Mouse (Mus musculus) CH12.LX (cell line): ENCODE data around the gene Pygl. TPM values are rescaled to one million over a fixed set of nuclear protein-coding genes. Genes with fewer than 3 reads are reported as not detected.

Experiments
- DNase-seq: peaks from one replicate; pipeline ENCODE4 v3.0.0-alpha.2; 2013; ENCODE audit errors: extremely low read depth
- H3K27ac ChIP-seq: 2 replicates; pipeline ENCODE4 v1.5.1; 2012; ENCODE audit warnings: low read depth, mild to moderate bottlenecking, control low read depth, moderate library complexity; ENCODE audit not compliant: insufficient read depth
- H3K27me3 ChIP-seq: replicated peaks from 2 replicates; pipeline ENCODE3; 2012; ENCODE audit warnings: inconsistent platforms
- H3K36me3 ChIP-seq, 2 experiments: replicated peaks in 1 of 2; 2 replicates each; pipeline versions ENCODE3 to v1.6.1; 2012; ENCODE audit warnings: inconsistent platforms in 1 of 2, low read length in 1 of 2, mild to moderate bottlenecking in 1 of 2, mixed read lengths in 1 of 2, moderate library complexity in 1 of 2; ENCODE audit not compliant: control insufficient read depth in 1 of 2, insufficient read depth in 1 of 2
- H3K4me1 ChIP-seq, 2 experiments: 2 replicates each; pipeline ENCODE4 v1.6.1; 2012; ENCODE audit warnings: inconsistent platforms in 1 of 2, moderate library complexity in 1 of 2; ENCODE audit not compliant: insufficient read depth in 2 of 2, control insufficient read depth in 1 of 2
- H3K4me2 ChIP-seq: 2 replicates; pipeline ENCODE4 v1.6.1; 2012; ENCODE audit warnings: low read depth, mild to moderate bottlenecking, control low read depth; ENCODE audit not compliant: poor library complexity, insufficient read depth, severe bottlenecking
- H3K4me3 ChIP-seq, 3 experiments: fragments of 150-350 bp in 1 of 3; sonication (generic) in 1 of 3; replicated peaks in 1 of 3; 2 replicates each; pipeline versions ENCODE3 to v1.5.1; 2011 to 2012; ENCODE audit warnings: low read depth in 2 of 3, low read length in 2 of 3, mild to moderate bottlenecking in 2 of 3, moderate library complexity in 2 of 3, control low read depth in 1 of 3, improper control_type of control experiment in 1 of 3, inconsistent platforms in 1 of 3, mixed read lengths in 1 of 3; ENCODE audit not compliant: poor library complexity in 1 of 3
- H3K79me2 ChIP-seq: replicated peaks from 2 replicates; pipeline ENCODE4 v1.6.1; 2012; ENCODE audit warnings: mild to moderate bottlenecking, moderate library complexity; ENCODE audit not compliant: control insufficient read depth, poor library complexity, insufficient read depth, severe bottlenecking; ENCODE audit errors: extremely low read depth
- H3K9ac ChIP-seq: 2 replicates; pipeline ENCODE4 v1.6.1; 2012; ENCODE audit warnings: low read depth, mild to moderate bottlenecking, control low read depth, moderate library complexity; ENCODE audit not compliant: insufficient read depth
- H3K9me3 ChIP-seq: replicated peaks from 2 replicates; pipeline ENCODE3; 2012; ENCODE audit warnings: low read length, inconsistent platforms, mixed read lengths
- BHLHE40 ChIP-seq: IDR thresholded peaks from 2 replicates; pipeline ENCODE4 v1.6.1; 2011; ENCODE audit warnings: mild to moderate bottlenecking, low read depth, low read length, improper control_type of control experiment
- ELF1 ChIP-seq: IDR thresholded peaks from 2 replicates; pipeline ENCODE4 v1.6.1; 2014; ENCODE audit warnings: low read depth, mild to moderate bottlenecking, inconsistent platforms, low read length, improper control_type of control experiment
- EP300 ChIP-seq: IDR thresholded peaks from 2 replicates; pipeline ENCODE4 v1.6.1; 2011; ENCODE audit warnings: low read length, improper control_type of control experiment
- ETS1 ChIP-seq: conservative IDR thresholded peaks from 2 replicates; pipeline ENCODE4 v1.6.1; 2012; ENCODE audit warnings: low read depth, mild to moderate bottlenecking, inconsistent platforms, low read length, improper control_type of control experiment, moderate library complexity
- JUND ChIP-seq: conservative IDR thresholded peaks from 2 replicates; pipeline ENCODE4 v1.6.1; 2011; ENCODE audit warnings: low read depth, low read length, improper control_type of control experiment
- KAT2A ChIP-seq: IDR thresholded peaks from 2 replicates; pipeline ENCODE4 v1.6.1; 2012; ENCODE audit warnings: low read length, improper control_type of control experiment, inconsistent platforms; ENCODE audit not compliant: insufficient replicate concordance
- MAX ChIP-seq: IDR thresholded peaks from 2 replicates; pipeline ENCODE4 v1.6.1; 2011; ENCODE audit warnings: low read length, improper control_type of control experiment
- MAZ ChIP-seq: IDR thresholded peaks from 2 replicates; pipeline ENCODE4 v1.6.1; 2012; ENCODE audit warnings: low read depth, mild to moderate bottlenecking, inconsistent platforms, low read length, improper control_type of control experiment, moderate library complexity
- MXI1 ChIP-seq: IDR thresholded peaks from 2 replicates; pipeline ENCODE4 v1.6.1; 2011; ENCODE audit warnings: mild to moderate bottlenecking, low read depth, low read length, improper control_type of control experiment
- NRF1 ChIP-seq: IDR thresholded peaks from 2 replicates; pipeline ENCODE4 v1.6.1; 2014; ENCODE audit warnings: low read depth, mild to moderate bottlenecking, inconsistent platforms, low read length, improper control_type of control experiment, moderate library complexity
- POLR2AphosphoS2 ChIP-seq: IDR thresholded peaks from 2 replicates; pipeline ENCODE4 v1.6.1; 2011; ENCODE audit warnings: low read depth, low read length, improper control_type of control experiment
- RCOR1 ChIP-seq: conservative IDR thresholded peaks from 2 replicates; pipeline ENCODE4 v1.6.1; 2012; ENCODE audit warnings: low read depth, mild to moderate bottlenecking, inconsistent platforms, low read length, improper control_type of control experiment
- TBP ChIP-seq: conservative IDR thresholded peaks from 2 replicates; pipeline ENCODE4 v1.6.1; 2011; ENCODE audit warnings: low read depth, low read length, improper control_type of control experiment
- UBTF ChIP-seq: IDR thresholded peaks from 2 replicates; pipeline ENCODE4 v1.6.1; 2012; ENCODE audit warnings: low read depth, mild to moderate bottlenecking, inconsistent platforms, low read length, improper control_type of control experiment, moderate library complexity
- USF2 ChIP-seq: conservative IDR thresholded peaks from 2 replicates; pipeline ENCODE4 v1.6.1; 2011; ENCODE audit warnings: low read depth, low read length, improper control_type of control experiment
- ZC3H11A ChIP-seq: IDR thresholded peaks from 2 replicates; pipeline ENCODE4 v1.6.1; 2012; ENCODE audit warnings: low read depth, mild to moderate bottlenecking, inconsistent platforms, low read length, improper control_type of control experiment
- ZMIZ1 ChIP-seq: IDR thresholded peaks from 2 replicates; pipeline ENCODE4 v1.6.1; 2012; ENCODE audit warnings: low read depth, mild to moderate bottlenecking, inconsistent platforms, low read length, improper control_type of control experiment
- ZNF384 ChIP-seq: IDR thresholded peaks from 2 replicates; pipeline ENCODE4 v1.6.1; 2012; ENCODE audit warnings: low read depth, low read length, improper control_type of control experiment, inconsistent platforms
- dilution Hi-C: fragments of 300-500 bp; cut with MboI; formaldehyde crosslinking; loops from 2 replicates; pipeline ENCODE4 v1.14.3; 2020; ENCODE audit warnings: low sequenced_read_pairs; ENCODE audit not compliant: extremely low pct_unique_long_range_greater_than_20kb, extremely low pct_ligation_motif_present
- in situ Hi-C: fragments of 300-500 bp; cut with MboI; formaldehyde crosslinking; loops from 3 replicates; pipeline ENCODE4 v1.14.3; 2019; ENCODE audit warnings: low sequenced_read_pairs, low pct_ligation_motif_present, low pct_unique_long_range_greater_than_20kb, mixed read lengths
- polyA plus RNA-seq: library from polyadenylated mRNA; unstranded; fragments of >175 nt; gene quantifications from 2 replicates; pipeline ENCODE4 v1.2.1, GENCODE M21; 2012; ENCODE audit warnings: low read depth; ENCODE audit not compliant: insufficient read length
- total RNA-seq, 2 experiments: library from RNA; depleted of rRNA; stranded (reverse); fragments of 300-350 nt in 1 of 2; fragments of >200 nt in 1 of 2; gene quantifications; 2 replicates each; pipeline ENCODE4 v1.2.3; 2012 to 2014

The Pygl gene
- total and polyA plus RNA-seq, 3 experiments: 1.1 to 8.5 (median 3.1) TPM

- Histone ChIP-seq H3K4me3 (no peak overlapping the region), H3K27me3 (no peaks in the 10 kb centered on the region), H3K9me3 (no peaks in the 10 kb centered on the region), H3K36me3 (no peaks in the 10 kb centered on the region), H3K9ac (no peak overlapping the region), H3K27ac (no peak overlapping the region)
- TF ChIP-seq POLR2AphosphoS2: no peak
- no peak for TF ChIP-seq MAZ
- TF ChIP-seq USF2: no peak
- no peak for TF ChIP-seq RCOR1
- TF ChIP-seq BHLHE40: no peak
- no peak for TF ChIP-seq MAX
- TF ChIP-seq UBTF: no peak
- no peak for TF ChIP-seq ZC3H11A
- TF ChIP-seq TBP: no peak
- TF ChIP-seq, all 38 proteins: peak for 0
- dilution Hi-C loops: no loop called here
- DNase-seq: no peak
- H3K79me2 ChIP-seq: no peaks in the 10 kb centered on the region
- H3K4me2 ChIP-seq: no peak overlapping the region
- in situ Hi-C loops: no loop called here
- H3K4me1 ChIP-seq: peaks cover 2 to 12% of the 10 kb centered on the region in 2 experiments; a peak in 3 of 4 replicates
These were observed 31.1 kb upstream of the Pygl start for GRCm38 (mm10) chr12:70262271-70262953.

- Histone ChIP-seq H3K27ac (no peak overlapping the region), H3K9me3 (no peaks in the 10 kb centered on the region), H3K4me3 (no peak overlapping the region), H3K4me2 (no peak overlapping the region), H3K79me2 (no peaks in the 10 kb centered on the region), H3K36me3 (no peaks in the 10 kb centered on the region), H3K9ac (no peak overlapping the region), H3K4me1 (peaks cover 0 to 7% of the 10 kb centered on the region in 2 experiments; a peak in 2 of 4 replicates), H3K27me3 (no peaks in the 10 kb centered on the region)
- no peak for TF ChIP-seq NRF1
- no peak for TF ChIP-seq POLR2AphosphoS2
- no peak for TF ChIP-seq JUND
- TF ChIP-seq ELF1: no peak
- TF ChIP-seq EP300: no peak
- no peak for TF ChIP-seq ZMIZ1
- no peak for TF ChIP-seq ETS1
- no peak for TF ChIP-seq ZNF384
- TF ChIP-seq RCOR1: no peak
- no peak for TF ChIP-seq MXI1
- TF ChIP-seq KAT2A: no peak
- in situ Hi-C loops (no loop called here), dilution Hi-C loops (no loop called here)
- no peak for DNase-seq
These were observed 20.1 kb upstream of the Pygl start for GRCm38 (mm10) chr12:70251210-70251884.
